Mouse (Mus musculus) inflammation-experienced regulatory T-cells, adult 6 months (primary cell): ENCODE data around the gene Narfl. TPM values are rescaled to one million over a fixed set of nuclear protein-coding genes. Genes with fewer than 3 reads are reported as not detected.
"Not testable (repeated sequence)": the region's sequence is repeated elsewhere in the genome, so short reads cannot be mapped to it uniquely, and the experiment has no call there.

ENCODE experiments used
- ATAC-seq: one replicate; pipeline ENCODE4 v1.8.0; 2017
- polyA plus RNA-seq, 3 experiments: library from polyadenylated mRNA; unstranded; fragments of 100-300 nt; shearing (Covaris generic); gene quantifications; one replicate each; pipeline ENCODE4 v1.2.1; 2017

The Narfl gene
- 10 to 100 TPM; 16.4 to 18.4 (median 17.0) TPM for polyA plus RNA-seq

GRCm38 (mm10) chr17:25773549-25774120 lies at the start of gene Narfl:
Gene Narfl (plus strand): TSS chr17:25773776.
- ATAC-seq, result peak; percentile 91

GRCm38 (mm10) chr17:25723919-25724318 lies 49.7 kb upstream of the Narfl start:
- no peak for ATAC-seq

- ATAC-seq, result no peak
Measured at GRCm38 (mm10) chr17:25725264-25725663, 48.3 kb upstream of the Narfl start.

- peak; percentile 97 for ATAC-seq
Measured at GRCm38 (mm10) chr17:25727265-25728008, 46.1 kb upstream of the Narfl start, which contains the start of the genes Chtf18 and Rpusd1. Gene Chtf18 (minus strand): TSS chr17:25727419. Gene Rpusd1 (plus strand): TSS chr17:25727670.

GRCm38 (mm10) chr17:25728009-25728270 lies 45.6 kb upstream of the Narfl start:
- no peak for ATAC-seq

DNA sequence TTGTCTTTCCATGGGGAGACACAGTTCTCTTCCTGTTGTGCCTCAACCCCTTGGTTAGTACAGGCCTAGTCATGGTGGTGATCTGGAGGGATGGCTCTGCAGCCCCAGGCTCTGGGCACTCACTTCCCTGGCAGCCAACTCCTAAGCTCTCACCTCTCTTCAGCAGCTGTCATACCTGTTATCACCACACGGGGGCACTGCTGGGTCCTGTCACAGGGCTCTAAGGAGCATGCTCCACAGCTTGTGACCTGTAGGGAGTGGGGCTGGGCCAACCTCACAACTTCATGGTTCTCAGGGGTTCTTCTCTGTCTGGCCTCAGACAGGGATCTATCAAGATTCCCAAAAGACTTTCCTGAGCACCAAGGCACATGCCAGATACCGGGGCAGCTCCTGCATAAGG lies 41.5 kb upstream of the Narfl start:
- no peak for ATAC-seq

- no peak for ATAC-seq
Measured at GRCm38 (mm10) chr17:25735246-25735645, 38.3 kb upstream of the Narfl start.

DNA sequence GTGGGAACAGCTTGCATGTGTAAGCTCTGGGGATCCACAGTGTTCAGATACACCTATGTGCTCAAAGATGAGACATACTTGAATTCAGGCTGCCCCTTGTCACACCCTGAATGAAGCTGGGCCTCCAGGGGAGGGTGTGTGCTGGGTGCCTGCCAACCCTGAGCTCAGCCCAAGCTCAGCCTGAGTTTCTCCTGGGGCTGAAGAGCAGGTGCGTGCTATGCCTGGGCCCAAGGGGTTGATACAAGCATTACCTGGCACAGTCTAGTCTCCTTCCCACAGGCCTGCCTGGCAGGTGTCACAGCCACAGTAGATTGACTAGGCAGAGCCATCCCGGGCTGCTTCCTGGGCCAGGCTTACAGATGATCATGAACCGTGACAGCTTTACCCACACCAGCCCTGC lies 37.8 kb upstream of the Narfl start, which contains the start of gene Mslnl:
Gene Mslnl, plus strand, starts transcription at position 298 of the 400 bp plus-strand sequence.
- ATAC-seq, result no peak

DNA sequence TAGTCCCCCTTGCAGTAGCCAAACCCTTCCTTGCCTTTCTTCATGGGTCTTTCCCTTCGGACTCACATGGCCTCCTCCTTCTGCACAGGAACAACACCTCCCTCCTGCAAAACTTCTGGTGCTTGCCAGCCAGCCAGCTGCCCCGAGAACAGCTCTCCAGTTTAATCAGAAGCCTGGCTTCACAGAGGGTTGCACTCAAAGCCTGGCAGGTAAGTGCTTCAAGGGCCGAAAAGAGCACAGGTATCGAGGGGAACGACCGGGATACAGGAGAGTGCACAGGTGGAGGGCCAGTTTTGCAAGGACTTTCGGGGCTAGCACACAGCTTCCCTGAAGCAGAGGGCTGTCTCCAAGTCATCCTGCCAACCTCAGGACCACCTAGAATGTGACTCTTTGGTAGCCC lies 34.7 kb upstream of the Narfl start:
- ATAC-seq, result no peak

GRCm38 (mm10) chr17:25741471-25741870 lies 32.1 kb upstream of the Narfl start:
- not testable (repeated sequence) for ATAC-seq

DNA sequence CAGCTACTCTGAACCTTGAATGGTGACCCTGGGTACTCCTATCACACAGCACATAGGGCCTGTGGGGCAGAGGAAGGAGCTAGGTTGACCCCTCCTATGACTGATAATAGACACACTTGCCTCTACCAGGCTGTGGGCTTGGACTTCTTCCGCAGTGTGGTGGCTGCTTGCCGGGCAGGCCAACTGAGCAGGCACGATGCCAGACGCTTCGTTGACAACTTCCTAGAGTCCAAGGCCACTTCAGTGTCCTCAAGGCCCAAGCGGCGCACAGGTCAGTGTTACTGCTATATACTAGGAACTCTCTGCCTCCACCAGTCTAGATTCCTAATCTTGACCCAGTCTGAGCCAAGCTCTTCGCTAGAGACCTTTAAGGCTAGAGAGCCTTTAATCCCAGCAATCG lies 29.7 kb upstream of the Narfl start:
- no peak for ATAC-seq

GRCm38 (mm10) chr17:25744311-25744710 lies 29.3 kb upstream of the Narfl start:
- no peak for ATAC-seq

- ATAC-seq, result no peak
Measured at GRCm38 (mm10) chr17:25748238-25748637, 25.3 kb upstream of the Narfl start.

GRCm38 (mm10) chr17:25749314-25749713 lies 24.3 kb upstream of the Narfl start:
- ATAC-seq, result no peak

DNA sequence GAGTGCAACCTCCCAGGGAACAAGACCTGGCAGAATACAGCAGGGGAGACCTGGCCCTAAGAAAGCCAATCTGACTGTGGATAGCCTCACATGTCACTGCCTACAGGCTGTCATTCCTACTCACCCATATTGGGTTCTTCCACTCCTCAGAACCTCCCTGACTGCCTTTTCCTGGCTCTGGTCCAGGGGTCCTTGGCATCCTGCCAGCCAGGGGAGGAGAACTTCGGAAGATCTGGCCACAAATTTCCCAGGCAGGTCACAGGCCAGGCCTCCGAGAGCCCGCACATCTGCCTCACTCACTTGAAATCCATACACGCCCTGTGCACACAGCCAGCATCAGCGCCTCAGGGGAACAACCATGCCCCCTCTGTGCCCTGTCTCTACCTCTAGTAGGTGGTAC lies 22.1 kb upstream of the Narfl start:
- ATAC-seq, result no peak

DNA sequence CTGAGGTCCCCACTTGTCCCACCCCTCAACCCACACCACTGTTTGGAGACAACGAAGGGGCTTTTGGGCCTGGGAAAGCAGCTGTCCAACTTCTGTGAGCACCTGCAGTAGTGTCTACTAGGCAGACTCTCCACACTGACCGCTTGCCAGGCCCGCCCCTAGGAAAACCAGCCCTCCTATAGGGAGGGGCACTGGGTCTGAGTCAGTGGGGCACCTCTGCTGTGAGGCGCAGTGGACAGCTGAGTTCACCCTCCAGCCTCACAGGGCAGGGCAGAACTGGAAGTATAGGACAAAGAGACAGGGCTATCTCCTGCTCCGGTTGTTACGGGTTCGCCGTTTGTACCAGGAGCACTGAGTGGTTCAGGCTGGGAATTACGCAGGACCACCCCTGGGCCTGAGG lies 19.3 kb upstream of the Narfl start, which contains the start of gene Msln:
Gene Msln, minus strand, starts transcription at position 138 of the 400 bp plus-strand sequence.
- ATAC-seq, result no peak

DNA sequence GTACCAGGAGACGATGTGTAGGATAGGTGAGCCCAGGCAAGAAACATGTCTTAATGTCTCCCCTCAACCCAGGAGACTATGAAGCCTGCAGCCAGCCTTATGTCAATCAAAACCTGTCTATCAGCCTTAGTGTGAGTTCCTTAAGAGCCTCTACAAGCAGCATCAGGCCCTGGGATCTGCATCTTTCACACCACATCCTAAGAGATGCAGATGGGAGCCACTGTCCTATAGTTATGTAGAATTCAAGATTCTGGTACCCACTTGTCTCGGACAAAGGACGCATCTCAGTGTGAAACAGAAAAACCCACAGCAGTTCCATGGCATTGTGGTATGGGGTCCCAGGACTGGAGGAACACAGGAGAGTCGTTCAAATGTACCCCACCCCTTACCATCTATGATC lies 18.5 kb upstream of the Narfl start:
- ATAC-seq, result no peak

- ATAC-seq, result no peak
Measured at GRCm38 (mm10) chr17:25755627-25756377, 17.8 kb upstream of the Narfl start.

GRCm38 (mm10) chr17:25756378-25757242 lies 17.0 kb upstream of the Narfl start:
- no peak for ATAC-seq

DNA sequence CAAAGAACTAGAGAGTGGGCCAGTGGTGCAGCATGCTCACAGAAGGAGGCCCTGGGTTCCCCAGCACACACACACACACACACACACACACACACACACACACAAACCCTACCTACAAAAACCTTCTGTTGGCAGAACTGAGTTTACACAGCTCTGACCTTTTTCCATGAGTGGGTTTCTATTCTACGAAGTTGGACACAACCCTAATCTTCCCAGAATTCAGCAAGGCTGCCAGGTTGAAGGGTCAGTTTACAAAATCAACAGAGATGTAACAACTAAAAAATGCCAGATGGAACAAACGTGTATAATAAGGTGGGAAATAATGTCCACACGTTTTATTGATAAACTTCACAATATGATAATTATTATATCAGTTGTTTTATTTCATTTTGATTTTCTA lies 15.9 kb upstream of the Narfl start:
- no peak for ATAC-seq

- no peak for ATAC-seq
Measured at GRCm38 (mm10) chr17:25760148-25760547, 13.4 kb upstream of the Narfl start.

DNA sequence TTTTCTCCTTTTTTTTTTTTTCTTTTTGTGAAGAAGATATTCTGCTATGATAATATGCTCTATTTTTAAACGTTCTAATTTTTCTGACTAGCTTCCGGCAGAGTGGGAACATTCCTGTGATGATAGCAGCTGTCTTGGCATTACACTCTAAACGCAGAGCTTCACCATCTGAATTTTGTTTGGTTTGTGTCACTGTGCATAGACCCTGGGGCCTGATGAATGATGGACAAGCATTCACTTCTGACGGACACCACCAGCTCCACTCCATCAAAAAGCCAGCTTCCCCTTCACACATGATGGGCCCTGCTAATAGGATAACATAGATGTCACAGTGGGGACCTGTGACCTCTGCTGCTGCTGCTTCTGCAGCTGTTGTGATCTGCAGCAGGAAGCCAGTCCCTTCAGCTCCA lies 12.0 kb upstream of the Narfl start:
- no peak for ATAC-seq

- no peak for ATAC-seq
Measured at GRCm38 (mm10) chr17:25762591-25762990, 11.0 kb upstream of the Narfl start.
